Mouse (Mus musculus) embryonic stem cell, embryonic (primary cell): ENCODE data around the gene Tmem104.

Source experiments
- CTCF ChIA-PET, 4 experiments: fragments of 300-600 bp in 2 of 4; fragments of 350-600 bp in 2 of 4; sonication (Branson Sonifier 250); formaldehyde crosslinking; loops; one replicate each; lab custom pipeline; 2022; ENCODE audit warnings: inconsistent platforms in 2 of 4; lab: Charles Lee
- POLR2A ChIA-PET, 4 experiments: fragments of 300-600 bp in 2 of 4; fragments of 350-600 bp in 2 of 4; sonication (Branson Sonifier 250); formaldehyde crosslinking; loops; one replicate each; lab custom pipeline; 2022; ENCODE audit warnings: antibody characterized with exemption in 4 of 4, inconsistent platforms in 1 of 4; lab: Charles Lee

Gene Tmem104

GRCm38 (mm10) chr11:115187224-115187639, at the start of gene Tmem104:
Gene Tmem104 (plus strand): TSS chr11:115187487.
- CTCF ChIA-PET = interaction anchor here in 3 of 4 experiments (0.6 to 2.2 kb wide), 10 partner anchors 14 to 322 kb away, joined by 3 to 13 read pairs (median 6); partner anchors contain the start of gene Slc9a3r1 (in 1 of the 3)
- POLR2A ChIA-PET = interaction anchor here (0.5 to 8.0 kb wide), 30 partner anchors 9 to 349 kb away, joined by 3 to 57 read pairs (median 4); partner anchors contain the start of genes Slc9a3r1 (in 4 of the 4), Fdxr (in 3 of the 4), Grin2c (in 2 of the 4) and Jpt1 (in 1 of the 4)

- ChIA-PET POLR2A (interaction anchor here in 2 of 4 experiments (0.6 to 1.4 kb wide), 4 partner anchors 9 to 1247 kb away, joined by 3 to 4 read pairs (median 3); no protein-coding TSS in a partner anchor), CTCF (interaction anchor here in 2 of 4 experiments (0.5 to 1.3 kb wide), 4 partner anchors 15 to 393 kb away, joined by 3 to 5 read pairs (median 4); no protein-coding TSS in a partner anchor)
These were observed 48.6 kb upstream of the Tmem104 start for GRCm38 (mm10) chr11:115138597-115139262.

GRCm38 (mm10) chr11:115141970-115142369, 45.3 kb upstream of the Tmem104 start:
- ChIA-PET POLR2A (interaction anchor here in 2 of 4 experiments (1.0 to 1.4 kb wide), 3 partner anchors 22 to 39 kb away, joined by 3 to 4 read pairs (median 3); no protein-coding TSS in a partner anchor), CTCF (interaction anchor here in 1 of 4 experiments (1.6 kb wide), 1 partner anchor 12 kb away, joined by 7 read pairs; no protein-coding TSS in a partner anchor)

GRCm38 (mm10) chr11:115147813-115148212, 39.5 kb upstream of the Tmem104 start:
- ChIA-PET CTCF (no interaction called here), POLR2A (no interaction called here)

- ChIA-PET CTCF (interaction anchor here in 2 of 4 experiments (1.5 to 6.6 kb wide), 5 partner anchors 59 to 74 kb away, joined by 4 to 174 read pairs (median 72); partner anchors contain the start of gene Rab37 (in 2 of the 2)), POLR2A (interaction anchor here in 3 of 4 experiments (0.6 to 1.8 kb wide), 6 partner anchors 11 to 59 kb away, joined by 3 to 14 read pairs (median 4); partner anchors contain the start of genes Rab37 (in 1 of the 3) and Slc9a3r1 (in 1 of the 3))
These were observed 36.5 kb upstream of the Tmem104 start for GRCm38 (mm10) chr11:115150741-115151254.

- ChIA-PET CTCF (interaction anchor here (0.7 to 6.6 kb wide), 22 partner anchors 9 to 407 kb away, joined by 3 to 174 read pairs (median 4); partner anchors contain the start of genes Rab37 (in 3 of the 4), Fdxr (in 1 of the 4) and Slc9a3r1 (in 1 of the 4)), POLR2A (interaction anchor here in 3 of 4 experiments (0.6 to 4.3 kb wide), 24 partner anchors 11 to 165 kb away, joined by 3 to 42 read pairs (median 4); partner anchors contain the start of genes Slc9a3r1 (in 3 of the 3), Fdxr (in 2 of the 3), Rab37 (in 2 of the 3) and Cd300lf (in 1 of the 3))
These were observed 35.4 kb upstream of the Tmem104 start for GRCm38 (mm10) chr11:115151755-115152429.

GRCm38 (mm10) chr11:115153088-115153487, 34.2 kb upstream of the Tmem104 start:
- CTCF ChIA-PET = interaction anchor here (0.6 to 6.6 kb wide), 67 partner anchors 8 to 561 kb away, joined by 3 to 174 read pairs (median 4); partner anchors contain the start of genes Fdxr (in 3 of the 4), Rab37 (in 3 of the 4), Slc9a3r1 (in 3 of the 4) and Cdr2l (in 1 of the 4)
- POLR2A ChIA-PET = interaction anchor here (0.6 to 4.3 kb wide), 43 partner anchors 10 to 1467 kb away, joined by 3 to 42 read pairs (median 4); partner anchors contain the start of genes Fdxr (in 3 of the 4), Rab37 (in 3 of the 4), Slc9a3r1 (in 3 of the 4) and Fads6 (in 1 of the 4)

- CTCF ChIA-PET = interaction anchor here (0.5 to 6.6 kb wide), 66 partner anchors 8 to 560 kb away, joined by 3 to 174 read pairs (median 4); partner anchors contain the start of genes Fdxr (in 3 of the 4), Rab37 (in 3 of the 4), Slc9a3r1 (in 3 of the 4) and Btbd17 (in 1 of the 4)
- POLR2A ChIA-PET = interaction anchor here (0.5 to 4.3 kb wide), 48 partner anchors 9 to 410 kb away, joined by 3 to 42 read pairs (median 4); partner anchors contain the start of genes Fdxr (in 3 of the 4), Rab37 (in 3 of the 4), Slc9a3r1 (in 3 of the 4) and Fads6 (in 1 of the 4)
These were observed 33.5 kb upstream of the Tmem104 start for GRCm38 (mm10) chr11:115153699-115154292.

GRCm38 (mm10) chr11:115155053-115155634, 32.1 kb upstream of the Tmem104 start:
- CTCF ChIA-PET = interaction anchor here (0.6 to 6.6 kb wide), 13 partner anchors 8 to 492 kb away, joined by 3 to 174 read pairs (median 4); partner anchors contain the start of genes Rab37 (in 2 of the 4), Cd300lf (in 1 of the 4) and Slc9a3r1 (in 1 of the 4)
- POLR2A ChIA-PET = interaction anchor here in 3 of 4 experiments (0.6 to 4.3 kb wide), 16 partner anchors 8 to 701 kb away, joined by 3 to 42 read pairs (median 10); partner anchors contain the start of genes Slc9a3r1 (in 2 of the 3), Fdxr (in 1 of the 3), Nat9 (in 1 of the 3) and Rab37 (in 1 of the 3)

GRCm38 (mm10) chr11:115157933-115158719, 29.2 kb upstream of the Tmem104 start:
- CTCF ChIA-PET = interaction anchor here in 2 of 4 experiments (0.6 to 6.2 kb wide), 3 partner anchors 44 to 196 kb away, joined by 3 to 50 read pairs (median 8); no protein-coding TSS in a partner anchor
- POLR2A ChIA-PET = no interaction called here

GRCm38 (mm10) chr11:115160016-115160797, 27.1 kb upstream of the Tmem104 start:
- CTCF ChIA-PET = interaction anchor here (0.5 to 6.2 kb wide), 56 partner anchors 7 to 294 kb away, joined by 3 to 51 read pairs (median 4); partner anchors contain the start of genes Rab37 (in 2 of the 4), Fads6 (in 1 of the 4) and Ush1g (in 1 of the 4)
- POLR2A ChIA-PET = interaction anchor here (0.6 to 5.2 kb wide), 15 partner anchors 9 to 706 kb away, joined by 3 to 67 read pairs (median 5); partner anchors contain the start of genes Fdxr (in 2 of the 4), Grin2c (in 1 of the 4), Nat9 (in 1 of the 4) and Tmem104 (in 1 of the 4)

- CTCF ChIA-PET = interaction anchor here (0.5 to 6.2 kb wide), 53 partner anchors 8 to 249 kb away, joined by 3 to 51 read pairs (median 4); partner anchors contain the start of genes Rab37 (in 2 of the 4), Fads6 (in 1 of the 4), Grin2c (in 1 of the 4) and Ush1g (in 1 of the 4)
These were observed 26.3 kb upstream of the Tmem104 start for GRCm38 (mm10) chr11:115160883-115161577.

GRCm38 (mm10) chr11:115161578-115162204, 25.6 kb upstream of the Tmem104 start:
- ChIA-PET POLR2A (interaction anchor here in 3 of 4 experiments (0.5 to 5.2 kb wide), 15 partner anchors 8 to 1800 kb away, joined by 3 to 67 read pairs (median 7); partner anchors contain the start of genes Grin2c (in 2 of the 3), Nat9 (in 2 of the 3), Tmem104 (in 2 of the 3) and Fdxr (in 1 of the 3)), CTCF (interaction anchor here (0.5 to 6.2 kb wide), 58 partner anchors 8 to 250 kb away, joined by 3 to 51 read pairs (median 4); partner anchors contain the start of genes Grin2c (in 2 of the 4), Fads6 (in 1 of the 4), Nat9 (in 1 of the 4) and Rab37 (in 1 of the 4))

More at GRCm38 (mm10) chr11:115160883-115161577, 26.3 kb upstream of the Tmem104 start:
- POLR2A ChIA-PET = interaction anchor here in 3 of 4 experiments (0.8 to 5.2 kb wide), 12 partner anchors 8 to 126 kb away, joined by 3 to 67 read pairs (median 5); partner anchors contain the start of genes Fdxr (in 2 of the 3), Grin2c (in 1 of the 3), Nat9 (in 1 of the 3) and Tmem104 (in 1 of the 3)
